Mouse (Mus musculus) left cerebral cortex, adult 11 months (tissue): ENCODE measurements around the gene Crygc.
"Not testable (repeated sequence)": the region's sequence is repeated elsewhere in the genome, so short reads cannot be mapped to it uniquely, and the experiment has no call there.

ENCODE experiments used
- DNase-seq: peaks from one replicate; pipeline ENCODE4 v3.0.0; 2022; ENCODE audit warnings: low spot score

Gene Crygc

GRCm38 (mm10) chr1:65052140-65052539 lies 21.3 kb downstream of the Crygc start:
- DNase-seq = no peak

DNA sequence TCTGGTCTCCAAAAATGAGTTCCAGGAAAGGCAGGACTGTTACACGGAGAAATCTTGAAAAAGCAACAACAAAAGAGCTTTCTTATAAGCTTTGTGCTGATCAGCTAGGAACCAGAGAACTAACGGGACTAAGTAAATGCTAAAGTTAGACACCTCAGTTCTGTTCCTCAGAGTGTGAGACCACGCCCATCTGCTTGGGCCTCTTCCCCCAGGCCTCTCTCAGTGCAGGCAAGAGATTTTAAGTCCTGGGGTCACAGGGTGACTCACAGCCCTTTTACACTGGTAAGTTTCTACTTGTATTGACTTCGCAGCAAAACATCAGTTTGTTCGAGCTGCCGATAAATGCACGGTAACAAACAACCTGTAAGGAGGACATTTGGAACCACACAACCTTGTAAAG lies 21.8 kb downstream of the Crygc start:
- no peak for DNase-seq

DNA sequence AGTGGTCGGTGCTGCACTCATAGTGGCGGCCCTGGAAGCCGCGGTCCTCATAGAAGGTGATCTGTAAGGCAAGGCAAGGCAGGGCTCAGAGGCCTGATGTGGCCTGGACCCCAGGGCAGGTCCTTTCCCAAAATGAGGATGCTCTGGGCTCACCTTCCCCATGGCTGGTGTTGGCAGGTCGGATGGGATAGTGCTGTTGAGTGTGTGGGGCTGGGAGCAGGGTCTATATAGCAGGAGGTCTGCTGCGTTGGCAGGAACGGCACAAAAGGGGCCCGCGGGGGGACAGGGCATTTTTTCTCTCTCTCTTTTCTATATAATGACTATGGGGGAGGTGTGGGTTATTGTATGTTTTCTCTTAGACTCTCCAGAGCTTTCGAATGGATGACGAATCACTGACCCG lies 22.5 kb downstream of the Crygc start, which contains the start of gene Cryge:
Cryge (minus strand) TSS at position 198 of the 400 bp plus-strand sequence.
- DNase-seq = not testable (repeated sequence)

DNA sequence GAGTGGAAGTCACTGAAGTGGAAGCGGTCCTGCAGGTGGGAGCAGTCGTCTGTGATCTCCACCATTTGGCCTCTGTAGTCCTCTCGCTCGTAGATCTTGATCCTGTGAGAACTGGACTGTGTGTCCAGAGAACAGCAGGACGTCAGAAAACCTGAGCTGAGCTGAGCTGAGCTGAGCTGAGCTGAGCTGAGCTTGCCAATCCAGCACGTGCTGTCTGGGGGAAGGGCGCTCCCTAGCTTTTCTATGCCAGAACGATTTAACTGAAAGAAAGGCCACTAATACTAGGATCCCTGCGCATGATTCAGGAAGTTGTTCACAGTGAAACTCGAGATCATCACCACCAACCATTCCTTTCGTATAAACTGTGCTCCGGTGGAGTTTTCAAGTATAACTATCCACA lies 24.7 kb downstream of the Crygc start:
- DNase-seq = no peak

DNA sequence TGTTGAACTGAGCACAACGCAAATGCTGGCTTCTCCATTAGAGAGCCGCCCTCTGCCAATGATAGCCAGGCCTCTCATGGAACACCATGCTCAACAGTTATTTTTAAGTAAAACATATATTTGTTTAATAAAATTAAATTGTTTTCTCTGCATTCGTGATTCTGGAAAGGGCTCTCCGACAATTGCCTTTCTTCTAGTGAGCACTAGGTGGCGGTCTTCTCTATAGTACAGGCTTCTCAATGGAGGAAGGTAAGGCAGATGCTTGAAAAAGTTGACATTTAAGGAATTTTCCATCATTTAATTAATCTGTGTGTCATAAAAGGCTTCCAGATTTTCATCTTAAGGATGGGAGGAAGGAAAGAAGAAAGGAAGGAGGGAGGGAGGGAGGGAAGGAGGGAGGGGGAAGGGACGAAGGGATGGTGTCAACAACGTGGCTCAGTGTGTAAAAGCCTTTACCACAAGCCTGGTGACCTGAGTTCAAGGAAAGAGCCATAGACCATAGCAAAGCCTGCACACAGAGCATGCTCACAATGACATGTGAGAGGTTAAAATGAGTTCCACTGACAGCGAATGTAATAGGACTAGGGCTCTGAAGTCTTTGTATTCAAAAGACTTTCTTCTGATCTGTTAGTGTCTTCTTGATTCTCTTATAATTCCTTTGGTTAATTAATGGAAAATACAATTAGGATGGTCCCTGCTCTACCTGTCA lies 26.9 kb downstream of the Crygc start:
- peak; percentile 11 for DNase-seq

GRCm38 (mm10) chr1:65043433-65043832 lies 30.1 kb downstream of the Crygc start:
- DNase-seq = no peak

- DNase-seq = no peak
These were observed 31.7 kb downstream of the Crygc start for GRCm38 (mm10) chr1:65041837-65042236.

DNA sequence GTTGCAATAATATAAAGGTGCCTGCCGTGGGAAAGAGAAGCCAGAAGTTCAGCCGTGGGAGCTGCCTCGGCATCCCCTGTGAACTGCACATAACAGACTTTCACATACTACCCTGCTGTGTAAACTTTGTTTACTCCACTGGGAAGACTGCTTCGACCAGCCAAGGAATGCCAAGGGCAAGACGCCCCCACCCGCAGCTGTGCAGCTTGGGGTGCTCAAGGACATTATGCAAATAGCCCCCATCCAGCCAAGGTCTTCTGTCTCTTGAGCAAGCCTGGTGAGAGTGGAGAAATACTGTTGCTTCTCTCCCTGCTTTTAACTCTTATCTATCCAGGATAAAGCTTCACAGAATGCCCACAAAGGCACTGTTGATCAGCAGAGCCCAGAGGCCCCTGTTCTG lies 32.7 kb downstream of the Crygc start:
- DNase-seq = no peak

- no peak for DNase-seq
These were observed 33.8 kb downstream of the Crygc start for GRCm38 (mm10) chr1:65039679-65040078.

DNA sequence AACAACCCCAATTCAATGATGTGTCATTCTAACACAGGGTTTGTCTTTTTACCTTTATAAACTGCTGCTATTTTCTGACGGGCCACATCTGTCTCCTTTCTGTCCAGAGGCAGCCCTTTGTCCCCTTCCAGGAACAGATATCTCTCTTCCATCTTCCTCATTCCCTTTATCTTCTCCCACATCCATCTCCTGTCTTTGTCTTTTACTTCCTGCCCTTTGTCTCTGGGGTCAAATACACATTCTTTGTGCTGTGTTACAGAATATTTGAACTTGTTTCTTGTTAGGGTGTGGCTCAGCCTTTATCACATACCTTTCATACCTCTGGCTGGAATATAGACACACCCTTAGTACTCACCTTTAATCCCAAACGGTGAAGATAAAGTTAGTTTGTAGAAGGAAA lies 35.9 kb downstream of the Crygc start:
- DNase-seq = no peak

GRCm38 (mm10) chr1:65035513-65035912 lies 38.0 kb downstream of the Crygc start:
- no peak for DNase-seq

GRCm38 (mm10) chr1:65032641-65033040 lies 40.8 kb downstream of the Crygc start, which contains the start of gene Akr1cl:
Gene Akr1cl, minus strand, starts transcription at chr1:65032759.
- no peak for DNase-seq

- DNase-seq = no peak
These were observed 45.3 kb downstream of the Crygc start for GRCm38 (mm10) chr1:65028206-65028605.
